Mouse (Mus musculus): ENCODE results near the gene Endov.

Gene Endov

DNA sequence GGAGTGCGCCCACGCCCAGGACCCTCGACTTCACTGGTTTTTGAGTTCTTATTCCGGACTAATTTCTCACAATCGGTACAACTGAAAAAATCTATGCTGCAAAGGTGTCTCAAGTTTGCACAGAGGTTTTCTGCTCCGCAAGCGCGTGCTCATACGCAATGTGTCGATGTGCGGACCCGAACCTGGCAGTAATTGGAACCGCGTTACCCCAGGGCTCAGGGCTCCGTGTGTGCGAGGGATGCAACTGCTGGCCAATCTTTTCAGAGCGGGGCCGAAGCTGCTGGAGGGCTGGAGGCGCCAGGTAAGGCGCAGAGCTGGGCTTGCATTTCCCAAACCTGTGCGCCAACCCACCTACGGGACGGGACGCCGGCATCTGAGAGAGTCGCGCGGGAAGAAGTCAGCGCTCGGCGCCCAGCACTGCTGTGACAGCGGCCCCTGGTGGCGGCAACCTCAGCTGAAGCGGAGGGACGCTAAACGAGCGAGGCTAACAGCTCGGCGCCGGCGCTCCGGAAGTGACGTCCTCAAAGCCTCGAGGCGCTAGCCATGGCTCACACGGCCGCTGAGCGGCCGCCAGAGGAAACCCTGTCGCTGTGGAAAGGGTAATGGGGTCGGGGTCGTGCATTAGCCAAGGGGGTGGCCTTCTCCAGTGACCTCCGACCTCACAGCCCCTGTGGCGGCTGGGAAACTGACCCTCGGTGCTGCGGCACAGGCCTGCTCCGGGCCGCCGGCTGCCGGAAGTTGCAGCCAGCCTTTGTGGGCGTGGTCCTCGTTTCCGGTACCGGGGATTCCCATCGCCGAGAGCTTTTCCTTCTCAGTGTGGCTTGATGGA, at the start of gene Endov:
TSS of gene Endov (plus strand) at position 487 of the 829 bp plus-strand sequence.
- DNase-seq: peak; percentile 98

DNA sequence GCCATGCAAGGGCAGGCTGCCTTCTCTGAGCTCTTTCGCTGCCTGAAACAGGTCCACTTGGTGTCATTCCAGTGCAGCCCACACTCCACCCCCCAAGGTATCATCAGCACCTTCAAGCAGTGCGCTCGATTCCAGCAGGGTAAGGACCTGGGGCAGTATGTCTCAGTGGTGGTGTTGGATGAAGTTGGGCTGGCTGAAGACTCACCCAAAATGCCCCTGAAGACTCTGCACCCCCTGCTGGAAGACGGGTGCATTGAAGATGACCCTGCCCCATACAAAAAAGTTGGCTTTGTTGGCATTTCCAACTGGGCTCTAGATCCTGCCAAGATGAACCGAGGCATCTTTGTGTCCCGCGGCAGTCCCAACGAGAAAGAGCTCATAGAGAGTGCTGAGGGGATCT, 48.9 kb upstream of the Endov start:
- DNase-seq: no peak

DNA sequence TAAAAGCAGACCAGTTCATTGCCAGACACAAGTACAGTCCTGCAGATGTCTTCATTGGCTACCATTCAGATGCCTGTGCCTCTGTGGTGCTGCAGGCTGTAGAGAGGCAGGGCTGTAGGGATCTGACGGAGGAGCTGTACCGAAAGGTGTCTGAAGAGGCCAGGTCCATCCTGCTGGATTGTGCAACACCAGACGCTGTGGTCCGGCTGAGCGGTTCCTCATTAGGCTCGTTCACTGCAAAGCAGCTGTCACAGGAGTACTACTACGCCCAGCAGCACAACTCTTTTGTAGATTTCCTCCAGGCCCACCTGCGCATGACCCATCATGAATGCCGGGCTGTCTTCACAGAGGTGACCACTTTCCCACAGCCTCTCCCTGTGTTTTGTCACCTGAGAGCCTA, 47.7 kb upstream of the Endov start:
- DNase-seq: no peak

DNA sequence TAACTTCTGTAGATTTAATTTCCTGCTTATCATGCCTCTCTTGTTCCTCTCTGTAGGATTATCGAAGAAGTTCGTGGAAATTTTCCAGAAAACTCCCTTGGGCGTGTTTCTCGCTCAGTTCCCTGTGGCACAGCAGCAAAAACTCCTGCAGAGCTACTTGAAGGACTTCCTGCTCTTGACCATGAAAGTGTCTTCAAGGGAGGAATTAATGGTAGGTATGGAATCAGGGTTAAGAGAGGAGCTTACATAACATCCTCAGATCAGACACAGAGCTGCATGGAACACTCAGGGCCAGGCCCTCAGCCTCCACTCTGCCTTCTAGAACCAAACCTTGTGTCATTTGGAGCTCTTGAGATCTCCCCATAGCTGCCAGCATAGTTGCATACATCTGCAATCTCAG, 35.0 kb upstream of the Endov start:
- DNase-seq: no peak

DNA sequence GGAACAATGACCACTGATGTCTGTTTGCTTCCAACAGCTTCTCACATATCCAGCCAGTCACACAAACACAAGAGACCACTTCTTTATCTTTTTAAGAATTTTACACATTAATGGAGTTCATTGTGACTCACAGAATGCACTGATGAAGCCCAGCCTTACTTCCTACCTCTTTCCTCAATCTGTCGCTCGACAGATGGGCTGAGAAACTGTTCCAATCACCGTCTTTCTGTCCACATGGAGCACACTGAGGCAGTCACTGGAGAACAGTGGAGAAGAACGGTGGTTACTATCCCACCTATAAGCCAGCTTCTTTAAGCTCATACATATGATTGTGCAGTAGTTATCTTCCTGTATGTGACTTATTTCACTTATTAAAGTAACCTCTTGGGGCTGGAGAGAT, 13.3 kb upstream of the Endov start:
- no peak for DNase-seq

DNA sequence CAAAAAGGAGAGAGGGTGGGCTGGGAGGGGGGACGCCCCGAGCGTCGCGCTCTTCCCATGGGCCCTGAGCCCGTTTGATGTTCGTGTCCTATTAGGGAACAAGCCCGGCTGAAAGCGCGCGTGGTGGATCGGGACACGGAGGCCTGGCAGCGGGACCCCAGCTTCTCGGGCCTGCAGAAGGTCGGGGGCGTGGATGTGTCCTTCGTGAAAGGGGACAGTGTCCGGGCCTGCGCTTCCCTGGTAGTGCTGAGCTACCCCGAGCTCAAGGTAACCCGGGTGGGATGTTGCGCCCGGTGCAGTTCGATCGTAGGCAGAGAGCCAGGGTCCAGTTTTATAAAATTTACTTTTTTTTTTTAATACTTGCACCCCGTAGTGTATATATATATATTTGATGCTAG, 542 bp downstream of the Endov start:
- DNase-seq: no peak

DNA sequence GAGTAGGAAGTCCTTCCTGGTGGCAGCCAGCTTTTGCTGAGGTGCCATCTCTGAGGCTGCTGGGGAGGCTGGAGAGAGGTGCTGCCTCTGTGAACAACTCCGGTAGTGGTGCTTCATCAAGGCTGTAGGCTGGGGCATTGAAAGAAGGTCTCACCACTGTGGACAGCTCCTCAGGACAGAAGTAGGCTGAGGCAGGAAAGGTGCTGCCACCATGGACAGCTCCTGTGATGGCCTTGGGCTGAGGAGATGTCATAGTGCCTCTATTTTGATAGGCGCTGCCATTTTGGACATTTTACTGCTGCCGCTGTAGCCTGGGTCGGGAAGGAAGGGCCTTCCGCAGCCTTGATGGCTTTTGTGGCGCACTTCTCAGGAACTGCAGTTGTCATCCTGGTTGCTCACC, 1.7 kb downstream of the Endov start:
- no peak for DNase-seq

DNA sequence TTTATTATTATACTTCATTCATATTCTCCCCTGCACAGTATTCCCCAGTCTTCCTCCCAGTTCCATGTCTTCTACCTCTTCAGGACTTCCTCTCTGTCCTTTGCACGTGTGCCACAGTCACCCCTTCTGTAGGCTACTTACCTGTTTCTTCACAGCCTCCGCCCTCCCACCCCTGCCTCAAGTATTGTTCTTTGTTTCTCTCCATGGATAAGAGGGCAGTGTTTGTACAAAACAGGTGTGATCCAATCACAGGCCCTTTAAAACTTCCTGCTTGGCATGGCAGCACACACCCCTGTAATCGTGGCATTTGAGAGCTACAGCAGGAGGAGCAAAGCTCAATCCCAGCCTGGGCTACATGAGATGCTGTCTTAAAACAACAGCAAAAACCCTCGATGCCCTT, 2.4 kb downstream of the Endov start:
- DNase-seq: no peak

DNA sequence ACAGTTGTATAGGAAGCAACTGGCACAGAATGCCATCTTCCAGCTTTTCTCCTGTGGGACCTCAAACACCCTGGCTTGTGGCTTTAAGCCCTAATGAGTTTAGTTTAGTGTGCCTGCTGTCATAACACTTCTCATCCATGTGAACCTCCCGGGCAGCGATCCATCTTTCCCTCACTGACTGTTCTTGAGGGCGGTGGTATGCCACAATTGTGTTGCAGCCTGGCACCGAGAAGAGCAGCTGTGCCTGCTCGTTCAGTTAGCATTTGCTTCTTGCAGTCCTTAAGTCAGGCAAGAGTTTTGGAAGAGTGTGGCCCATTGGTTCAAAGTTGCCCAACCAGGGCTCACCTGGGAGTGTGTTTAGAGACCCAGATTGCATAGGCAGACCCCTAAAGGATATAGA, 5.0 kb downstream of the Endov start:
- DNase-seq: no peak

DNA sequence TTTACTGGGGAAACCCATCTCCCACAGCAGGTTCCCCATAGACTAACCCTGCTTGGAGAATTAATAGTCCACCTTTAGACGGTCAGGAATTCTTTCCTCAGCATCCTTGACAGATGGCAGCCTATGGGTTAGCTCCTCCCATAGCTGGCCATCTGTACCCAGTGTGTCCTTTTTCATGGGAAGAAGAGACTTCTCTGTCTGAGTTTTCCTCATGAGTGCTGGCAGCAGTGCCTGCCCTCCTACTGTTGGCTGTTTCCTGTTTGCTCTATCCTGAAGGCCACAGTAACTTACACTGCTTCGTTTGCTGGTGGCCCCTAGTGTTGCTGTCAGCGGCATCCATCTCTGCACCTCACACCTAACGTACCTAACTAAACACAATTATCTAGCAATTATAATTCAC, 6.3 kb downstream of the Endov start:
- DNase-seq: no peak

DNA sequence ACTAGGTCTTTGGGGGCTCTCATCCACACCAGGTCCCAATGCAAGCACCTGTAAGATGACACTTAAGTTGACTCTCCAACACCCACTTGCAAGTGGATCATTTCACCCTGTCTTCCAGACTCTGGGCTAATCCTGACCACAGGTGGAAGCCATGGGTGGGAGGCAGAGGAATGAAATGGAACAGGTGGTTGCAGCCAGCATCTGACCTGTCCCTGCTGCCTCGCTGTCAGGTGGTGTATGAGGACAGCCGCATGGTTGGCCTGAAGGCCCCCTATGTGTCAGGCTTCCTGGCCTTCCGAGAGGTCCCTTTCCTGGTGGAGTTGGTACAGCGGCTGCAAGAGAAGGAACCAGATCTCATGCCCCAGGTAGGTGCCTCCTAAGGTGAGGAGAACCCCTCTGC, 8.2 kb downstream of the Endov start:
- DNase-seq: no peak

DNA sequence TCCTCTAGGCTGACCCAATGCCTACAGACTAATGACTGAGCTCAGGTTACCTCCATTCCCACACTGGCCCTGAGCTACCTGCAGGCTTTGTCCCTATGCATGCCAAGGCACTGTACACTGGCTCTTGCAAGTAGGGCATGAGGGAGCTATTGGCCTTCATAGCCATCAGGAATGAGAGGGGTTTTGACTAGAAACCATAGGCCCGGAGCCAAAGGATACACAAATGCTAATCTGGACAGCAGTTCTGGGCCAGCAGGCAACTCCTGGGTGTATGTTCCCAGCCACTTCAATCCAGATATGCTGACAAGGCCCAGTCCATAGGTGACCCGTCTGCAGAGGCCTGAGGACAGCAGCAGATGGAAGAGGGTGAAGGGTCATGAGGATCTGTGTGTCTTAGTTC, 8.9 kb downstream of the Endov start:
- no peak for DNase-seq

DNA sequence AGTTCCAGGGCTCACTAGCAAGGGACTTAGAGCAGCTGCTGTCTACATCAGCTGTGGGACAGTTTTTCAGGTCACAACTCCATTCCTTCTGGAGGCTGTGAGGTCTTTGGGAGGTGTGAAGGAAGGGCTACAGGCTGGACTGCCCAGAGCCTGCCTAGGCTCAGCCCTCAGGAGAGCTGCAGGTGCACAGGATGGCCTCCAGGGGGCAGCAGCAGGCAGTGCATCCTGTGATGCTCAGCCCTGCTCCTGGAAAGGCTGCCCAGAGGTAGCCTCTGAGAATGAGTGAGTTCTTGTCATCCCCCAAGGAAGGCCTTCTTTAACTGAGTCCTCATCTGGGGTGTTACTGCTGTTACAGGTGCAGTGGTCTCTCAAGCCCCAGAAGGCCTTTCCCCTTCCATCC, 12.5 kb downstream of the Endov start:
- DNase-seq: peak; percentile 77

DNA sequence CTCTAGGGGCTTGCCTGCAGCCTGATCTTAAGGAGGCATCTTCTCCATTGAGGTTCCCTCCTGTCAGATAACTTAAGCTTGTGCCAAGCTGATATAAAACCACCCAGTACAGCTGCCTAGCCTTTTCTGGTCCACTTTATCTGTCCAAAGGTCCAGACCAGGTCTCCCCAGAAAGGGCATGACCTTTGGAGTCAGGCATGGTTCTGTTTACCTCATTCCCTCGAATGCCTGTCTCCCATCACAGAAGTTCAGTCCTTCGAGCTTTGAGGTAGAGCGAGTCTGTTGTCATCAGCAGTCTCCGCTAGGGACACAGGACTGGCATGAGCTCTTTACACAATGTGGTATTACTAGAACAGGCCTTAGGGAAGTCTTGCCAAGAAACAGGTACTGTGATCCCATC, 15.2 kb downstream of the Endov start:
- no peak for DNase-seq

DNA sequence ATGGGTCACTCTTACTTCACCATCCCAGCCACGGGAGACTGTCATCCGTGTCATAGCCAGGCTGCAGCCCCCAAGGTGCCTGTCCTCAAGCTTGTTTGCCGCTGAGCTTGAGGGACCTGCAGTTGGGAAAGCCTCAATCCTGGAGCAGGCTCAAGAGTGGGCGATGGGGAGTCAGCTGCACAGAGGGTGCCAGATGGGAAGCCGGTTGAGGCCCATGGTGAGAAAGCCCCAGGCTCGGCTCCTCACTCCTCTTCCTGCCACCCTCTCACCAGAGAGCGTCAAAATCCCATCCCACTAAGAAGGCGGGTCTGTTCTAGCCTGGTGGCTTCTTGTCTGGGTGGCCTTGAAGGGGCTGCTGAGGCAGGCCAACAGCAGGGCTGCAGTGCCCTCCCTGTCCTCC, 16.6 kb downstream of the Endov start:
- peak; percentile 90 for DNase-seq

DNA sequence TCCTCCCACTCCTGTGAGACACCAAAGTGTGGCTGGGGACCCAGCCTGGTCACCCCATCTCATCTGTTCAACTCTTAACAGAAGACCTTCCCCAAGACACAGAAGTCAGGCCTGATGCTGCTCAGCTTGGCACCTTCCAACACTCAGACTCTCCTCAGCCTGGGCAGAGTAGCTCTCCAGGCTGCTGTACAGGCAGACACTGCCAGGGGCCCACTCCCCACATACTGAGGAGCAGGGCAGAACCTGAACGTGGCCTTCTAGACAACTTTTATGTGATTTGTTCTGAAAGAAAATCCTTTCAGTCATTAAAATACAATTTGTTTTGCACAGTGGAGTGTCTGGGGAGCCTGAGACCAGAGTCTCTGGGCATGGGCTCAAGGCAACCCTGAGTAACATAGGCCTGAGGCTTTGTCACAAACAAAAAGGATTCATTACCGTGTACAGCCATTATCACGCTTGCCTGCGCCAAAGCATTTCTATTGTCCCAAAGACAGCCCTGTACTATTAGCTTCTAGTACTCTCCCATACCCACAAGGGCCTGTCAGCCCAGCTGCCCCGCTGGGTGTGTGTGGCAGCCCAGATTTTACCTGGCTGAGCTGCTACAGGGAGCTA, 18.1 kb downstream of the Endov start:
- no peak for DNase-seq

DNA sequence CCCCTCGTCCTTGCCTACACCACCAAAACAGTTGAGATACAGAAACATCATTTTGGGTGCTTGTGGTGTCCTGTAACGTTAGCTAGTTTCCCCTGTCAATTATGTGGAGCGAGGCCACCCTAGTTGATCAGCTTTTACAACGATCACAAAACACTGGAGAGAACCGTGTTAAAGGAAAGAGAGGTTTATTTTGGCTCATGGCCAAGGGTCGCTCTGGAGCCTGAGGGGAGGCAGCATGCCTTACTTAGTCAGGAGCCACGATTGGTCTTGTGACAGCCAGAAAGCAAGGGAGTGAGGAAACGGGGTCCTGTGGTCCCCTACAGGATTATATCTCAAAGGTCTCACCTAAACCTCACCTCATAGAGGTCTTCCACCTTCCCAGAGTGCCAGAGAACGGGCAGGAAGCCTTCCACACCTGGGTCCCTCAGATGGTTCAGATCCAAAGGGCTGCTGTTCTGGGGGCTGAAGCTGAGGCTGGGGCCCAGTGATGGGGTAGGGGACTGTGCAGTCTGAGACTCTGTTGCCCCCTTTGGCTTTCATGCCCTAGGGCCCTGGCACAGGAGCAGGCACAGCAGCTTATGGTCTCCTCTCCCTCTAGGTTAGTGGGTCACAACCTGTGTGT, 22.0 kb downstream of the Endov start:
- no peak for DNase-seq

DNA sequence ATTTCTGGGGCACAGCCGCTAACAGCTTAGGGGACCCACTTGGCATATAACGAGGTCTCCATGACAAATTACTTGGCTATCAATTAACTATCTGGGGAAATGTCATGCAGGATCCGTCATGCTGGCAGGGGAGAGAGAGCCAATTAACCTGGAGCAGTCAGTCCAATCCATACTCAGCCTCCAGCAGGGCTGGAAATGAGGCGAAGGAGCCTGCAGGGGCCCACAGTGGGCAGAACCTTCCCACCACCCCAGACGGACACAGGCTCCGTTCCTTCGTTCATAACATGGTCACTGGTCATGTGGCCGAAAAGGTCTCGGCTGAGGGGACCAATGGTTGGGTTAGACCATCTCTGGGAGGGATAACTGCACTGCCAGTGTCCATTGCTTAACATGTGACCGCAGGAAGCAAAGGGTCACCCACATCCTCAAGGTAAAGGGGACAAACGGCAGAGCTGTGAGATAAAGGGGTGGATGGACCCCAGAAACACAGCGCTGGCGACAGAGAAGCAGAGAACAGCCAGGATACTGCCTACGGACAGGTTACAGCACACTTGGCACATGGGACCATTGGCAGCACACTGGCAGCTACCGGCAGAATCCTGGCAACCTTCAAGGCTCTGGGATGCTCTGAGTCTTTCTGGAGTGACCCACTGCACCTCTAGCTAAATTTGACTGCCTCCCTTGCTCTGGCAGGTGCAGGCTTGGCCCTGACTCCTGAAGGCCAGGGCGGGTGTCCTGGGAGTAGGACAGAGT, 23.1 kb downstream of the Endov start:
- DNase-seq: no peak

DNA sequence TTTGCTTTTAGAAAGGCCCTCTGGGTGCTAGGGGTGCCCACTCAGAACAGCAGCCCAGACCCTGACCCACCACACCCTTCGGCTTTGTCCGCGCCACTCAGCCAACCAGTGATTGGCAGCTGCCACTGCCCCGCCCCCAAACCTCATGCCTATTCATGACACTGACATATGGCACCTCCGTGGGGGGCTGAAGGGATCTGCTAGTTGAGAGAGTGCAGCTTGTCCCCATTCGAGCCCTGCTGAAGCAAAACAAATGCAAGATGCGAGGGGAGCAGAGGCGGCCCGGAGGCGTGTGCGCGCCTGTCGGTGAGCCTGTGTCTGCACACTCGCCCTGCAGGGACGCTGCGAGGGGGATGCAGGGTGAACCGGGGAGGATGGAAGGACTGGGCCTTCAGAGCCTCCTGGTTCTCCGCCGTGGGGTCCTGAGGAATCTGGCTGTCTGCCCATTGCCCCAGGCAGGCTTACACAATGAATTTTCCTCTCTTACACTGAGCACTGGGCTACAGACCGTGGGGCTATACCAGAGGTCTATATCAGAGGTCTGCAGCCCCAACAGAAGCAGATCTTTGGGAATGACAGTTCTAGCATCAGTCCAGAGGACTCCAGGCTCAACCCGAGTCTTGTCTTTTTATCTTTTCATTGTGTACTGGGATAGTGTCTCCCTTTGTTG, 24.0 kb downstream of the Endov start:
- DNase-seq: peak; percentile 82

DNA sequence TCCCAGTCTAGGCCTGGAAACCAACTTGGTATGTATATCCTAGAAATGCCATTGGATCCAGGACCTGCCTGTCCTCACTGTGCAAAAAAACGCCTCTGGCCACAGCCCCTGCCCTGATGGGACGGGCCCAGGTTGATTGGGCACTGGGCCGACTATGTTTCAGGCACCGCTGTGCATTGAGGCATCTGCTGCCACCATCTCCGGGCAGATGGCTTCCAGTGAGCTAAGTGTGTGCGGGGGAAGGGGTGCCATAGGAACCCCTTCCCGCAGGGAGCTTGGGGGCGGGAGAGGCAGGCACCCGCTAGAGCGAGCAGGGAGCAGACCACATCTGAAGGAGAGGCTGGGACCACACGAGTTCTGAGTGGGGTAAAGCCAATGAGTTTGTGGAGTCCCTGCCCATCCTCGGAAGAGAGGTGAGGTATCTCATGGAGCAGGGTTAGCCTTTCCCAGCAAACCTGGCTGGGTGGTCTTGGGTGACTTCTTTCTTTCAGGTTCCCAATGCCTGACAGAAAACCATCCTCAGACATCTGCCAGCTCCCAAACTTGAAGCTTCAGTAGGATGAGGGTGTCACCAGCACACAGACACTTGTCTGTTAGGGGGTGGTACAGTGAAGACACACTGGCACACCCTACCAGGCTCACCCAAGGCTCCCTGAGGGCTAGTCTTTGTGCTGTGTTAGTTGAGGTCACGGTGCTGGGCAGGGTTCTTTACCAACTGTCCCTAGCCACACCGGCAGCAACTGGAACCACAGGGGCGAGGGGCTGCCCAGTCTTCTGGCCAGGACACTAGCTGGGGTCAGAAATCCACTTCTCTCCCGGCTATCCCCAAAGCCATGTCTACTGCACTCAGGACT, 24.9 kb downstream of the Endov start:
- DNase-seq: peak; percentile 88

DNA sequence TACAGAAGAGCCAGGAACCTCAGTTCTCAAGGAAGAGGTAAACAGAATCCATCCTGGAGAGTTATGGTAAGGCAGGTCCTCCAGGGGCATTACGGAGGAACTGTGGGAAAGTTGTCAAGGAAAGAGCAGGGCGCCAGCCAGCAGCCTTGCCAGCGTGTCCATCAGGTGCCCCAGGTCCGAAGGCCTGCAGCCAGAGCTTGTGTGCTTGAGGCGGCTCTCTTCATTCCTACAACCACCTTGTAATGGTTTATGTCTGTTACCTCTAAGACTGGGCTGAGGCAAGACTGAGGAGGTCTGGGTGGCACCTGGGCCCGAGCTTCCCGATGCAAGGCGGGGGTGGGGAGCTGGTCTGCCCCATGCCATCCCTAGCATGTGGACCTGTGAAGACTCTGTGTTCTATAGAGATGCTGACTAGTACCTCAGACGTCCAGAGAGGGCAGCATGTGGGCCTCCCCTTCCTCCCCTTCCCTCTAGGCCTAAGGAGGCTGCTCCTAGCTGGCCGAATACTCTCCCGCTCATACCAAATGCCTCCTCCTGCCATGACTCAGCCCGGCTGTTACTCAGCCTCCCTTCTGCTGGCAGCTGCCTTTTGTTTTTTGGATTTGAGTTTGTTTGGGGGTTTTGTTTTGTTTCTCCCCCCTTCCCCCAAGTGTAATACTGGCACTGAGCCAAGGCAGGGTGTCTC, 25.7 kb downstream of the Endov start:
- peak; percentile 69 for DNase-seq

Measured in right cerebral cortex, adult 18-20 months (tissue).